Mouse (Mus musculus) megakaryocyte, embryonic 14.5 days (primary cell): ENCODE results near the gene Ankrd49.

Source experiments
- FLI1 ChIP-seq: IDR thresholded peaks from 2 replicates; pipeline ENCODE4 v1.6.1; 2012; ENCODE audit warnings: low read length, inconsistent platforms, mixed read lengths
- GATA1 ChIP-seq: IDR thresholded peaks from 3 replicates; pipeline ENCODE4 v1.6.1; 2012; ENCODE audit warnings: mixed read lengths, low read length, inconsistent platforms, borderline replicate concordance

- TF ChIP-seq GATA1 (no peak), FLI1 (no peak)
These were observed 30.2 kb downstream of the Ankrd49 start for GRCm38 (mm10) chr9:14754469-14754868.
